Mouse (Mus musculus) heart, adult 18-20 months (tissue): ENCODE results near the gene Irf2bpl. TPM values are rescaled to one million over a fixed set of nuclear protein-coding genes. Genes with fewer than 3 reads are reported as not detected.

Source experiments
- DNase-seq, 2 experiments: peaks; one replicate each; pipeline ENCODE4 v3.0.0; 2021 to 2022; ENCODE audit warnings: mixed read lengths in 1 of 2
- total RNA-seq, 2 experiments: library from RNA; stranded (reverse); gene quantifications; 2 replicates each; pipeline ENCODE4 v1.2.3; 2021

Irf2bpl gene
- total RNA-seq, 2 experiments from 2014 or later: 30.0 to 30.5 TPM

DNA sequence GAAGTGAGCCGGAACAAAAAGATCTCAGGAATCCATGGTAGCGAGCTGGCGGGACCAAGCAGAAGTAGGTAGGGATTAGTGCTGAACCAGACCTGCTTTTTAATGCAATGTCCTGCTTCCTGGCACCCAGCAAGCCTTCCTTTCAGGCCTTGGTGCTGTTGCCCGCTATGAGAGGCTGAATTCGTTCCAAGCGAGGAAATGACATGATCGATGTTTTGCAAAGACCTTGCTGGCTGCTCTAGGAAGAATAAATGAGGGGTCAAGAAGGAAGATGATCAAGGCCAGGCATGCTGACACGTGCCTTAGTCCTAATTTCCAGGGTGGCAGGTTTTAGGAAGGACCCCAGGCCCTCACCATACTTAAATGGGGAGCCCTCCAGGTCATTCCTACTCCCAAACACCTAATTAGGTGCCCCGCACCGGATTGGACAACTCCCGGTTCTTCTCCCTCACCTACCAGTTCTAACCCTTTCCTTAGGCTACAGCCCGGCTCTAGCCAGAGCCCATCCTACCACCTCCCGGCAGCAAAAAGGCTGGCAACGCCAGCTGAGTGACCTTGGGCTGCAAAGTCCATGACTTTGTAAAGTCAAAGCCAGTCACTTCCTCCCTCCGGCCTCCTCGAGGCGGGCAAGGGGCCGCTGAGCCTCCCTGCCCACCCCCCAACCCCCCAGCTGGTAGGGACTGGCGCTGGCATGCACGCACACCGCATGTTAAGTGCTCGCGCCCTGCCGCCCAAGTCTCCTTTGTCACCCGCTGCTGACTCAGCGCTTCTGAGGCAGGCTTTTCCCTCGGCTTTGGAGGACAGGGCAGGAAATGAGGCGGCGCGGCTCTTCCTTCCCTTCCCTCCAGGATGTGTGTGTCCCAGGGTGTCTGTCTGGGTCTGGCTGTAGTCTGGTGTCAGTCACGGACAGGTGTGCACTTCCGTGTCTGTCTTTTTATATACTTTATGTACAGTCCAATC is 52.7 kb downstream of the Irf2bpl start:
- DNase-seq: peak; percentile 79 to 87

Other genes starting within 250 kb of the Irf2bpl start
- gene Vash1, start 206.1 kb downstream of the Irf2bpl start, total RNA-seq: 10 to 100 TPM in 1 of 2 experiments, 1 to 10 TPM in 1; 9.2 to 18.5 TPM
- gene Angel1, start 158.3 kb downstream of the Irf2bpl start, total RNA-seq: 1 to 10 TPM; 3.0 to 3.2 TPM
- gene Lrrc74a, start 150.4 kb downstream of the Irf2bpl start, total RNA-seq: not detected
- 10 to 100 TPM; 37.1 to 40.8 TPM for gene Cipc, start 62.2 kb upstream of the Irf2bpl start, total RNA-seq
- gene Zdhhc22, start 105.6 kb upstream of the Irf2bpl start, total RNA-seq: not detected
- gene Tmem63c, start 136.5 kb upstream of the Irf2bpl start, total RNA-seq: under 1 TPM; 0.08 to 0.12 TPM
- not detected for gene Ngb, start 217.7 kb upstream of the Irf2bpl start, total RNA-seq